Mouse (Mus musculus) v-Abl transformed pro-B cells (cell line): ENCODE data around the gene Trim41.

Experiments used
- in situ Hi-C, 2 experiments: fragments of 400-800 bp; cut with MboI; formaldehyde crosslinking; loops; one replicate each; pipeline ENCODE4 v1.15.1; 2025; ENCODE audit not compliant: unreplicated experiment in 2 of 2

The Trim41 gene

DNA sequence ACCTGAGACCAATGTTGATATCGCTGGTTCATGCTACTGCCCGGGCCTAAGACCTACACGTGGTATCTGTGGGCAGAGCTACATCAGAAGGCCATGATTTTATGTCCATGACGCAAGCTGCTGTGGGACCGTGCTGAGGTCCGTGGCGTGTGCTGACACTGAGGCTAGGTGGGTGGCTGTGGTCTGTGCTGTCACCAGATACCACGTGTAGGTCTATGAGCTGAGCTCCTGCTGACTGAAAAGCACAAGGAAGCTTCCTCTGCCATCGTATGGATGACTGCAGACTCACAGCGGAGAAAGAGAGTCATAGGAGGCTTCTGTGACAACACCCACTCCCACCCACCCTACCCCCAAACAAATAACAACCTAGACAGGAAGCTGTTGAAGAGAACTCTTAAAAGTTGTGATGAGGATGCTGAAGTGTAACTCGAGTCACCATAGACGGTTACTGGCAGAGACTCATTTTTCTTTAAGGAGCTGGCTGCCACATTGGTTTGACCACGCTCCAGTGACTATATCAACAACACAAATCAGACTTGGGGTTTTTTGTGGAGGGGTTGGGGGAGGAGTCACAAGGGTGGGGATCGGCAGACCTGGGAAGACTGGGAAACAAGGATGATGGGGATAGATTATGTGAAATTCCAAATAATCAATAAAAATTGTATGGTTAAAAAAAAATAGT lies 49.8 kb downstream of the Trim41 start:
- in situ Hi-C loops = no loop called here

GRCm38 (mm10) chr11:48764119-48764518 lies 53.0 kb downstream of the Trim41 start:
- in situ Hi-C loops = no loop called here

GRCm38 (mm10) chr11:48759021-48759420 lies 58.1 kb downstream of the Trim41 start:
- in situ Hi-C loops = no loop called here
